Mouse (Mus musculus) left cerebral cortex, postnatal 4 days (tissue): Measurements from ENCODE around the gene Fam110a. TPM values are rescaled to one million over a fixed set of nuclear protein-coding genes. Genes with fewer than 3 reads are reported as not detected.

Source experiments
- DNase-seq: peaks from one replicate; pipeline ENCODE4 v3.0.0-alpha.2; 2022
- intact Hi-C: fragments of 180-260 bp; cut with DNase I; formaldehyde crosslinking; loops from one replicate; pipeline ENCODE4 v1.15.1; 2025
- microRNA-seq: library from miRNA; unstranded; fragments of <30 nt; microRNA quantifications from one replicate; pipeline ENCODE4 v1.2.0, GENCODE M21; 2022
- total RNA-seq, 2 experiments: library from RNA; stranded (reverse); gene quantifications; 2 replicates each; pipeline ENCODE4 v1.2.3; 2021

Fam110a gene
- total RNA-seq, 2 experiments from 2014 or later = 19.0 to 20.5 TPM

DNA sequence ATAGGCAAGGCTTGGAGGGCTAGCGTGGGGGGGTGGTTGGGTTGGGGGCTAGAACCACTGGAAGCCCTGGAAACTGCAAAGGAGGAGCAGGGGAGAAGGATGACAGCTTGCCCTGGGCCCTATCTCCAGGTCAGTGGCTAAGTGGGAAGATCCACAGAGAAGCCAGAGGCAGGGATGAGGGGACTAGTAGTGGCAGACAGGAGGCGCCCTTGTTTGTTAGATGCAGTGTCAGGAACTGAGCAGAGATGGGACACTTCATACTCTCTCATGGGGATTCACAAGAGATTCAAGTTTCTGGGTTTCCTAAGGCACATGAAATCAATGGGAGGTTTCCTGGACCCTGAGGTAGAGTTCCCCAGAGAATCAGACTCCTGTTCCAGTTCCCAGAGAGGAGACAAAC is 38.8 kb downstream of the Fam110a start:
- peak; percentile 34 for DNase-seq
- intact Hi-C loops = no loop called here

DNA sequence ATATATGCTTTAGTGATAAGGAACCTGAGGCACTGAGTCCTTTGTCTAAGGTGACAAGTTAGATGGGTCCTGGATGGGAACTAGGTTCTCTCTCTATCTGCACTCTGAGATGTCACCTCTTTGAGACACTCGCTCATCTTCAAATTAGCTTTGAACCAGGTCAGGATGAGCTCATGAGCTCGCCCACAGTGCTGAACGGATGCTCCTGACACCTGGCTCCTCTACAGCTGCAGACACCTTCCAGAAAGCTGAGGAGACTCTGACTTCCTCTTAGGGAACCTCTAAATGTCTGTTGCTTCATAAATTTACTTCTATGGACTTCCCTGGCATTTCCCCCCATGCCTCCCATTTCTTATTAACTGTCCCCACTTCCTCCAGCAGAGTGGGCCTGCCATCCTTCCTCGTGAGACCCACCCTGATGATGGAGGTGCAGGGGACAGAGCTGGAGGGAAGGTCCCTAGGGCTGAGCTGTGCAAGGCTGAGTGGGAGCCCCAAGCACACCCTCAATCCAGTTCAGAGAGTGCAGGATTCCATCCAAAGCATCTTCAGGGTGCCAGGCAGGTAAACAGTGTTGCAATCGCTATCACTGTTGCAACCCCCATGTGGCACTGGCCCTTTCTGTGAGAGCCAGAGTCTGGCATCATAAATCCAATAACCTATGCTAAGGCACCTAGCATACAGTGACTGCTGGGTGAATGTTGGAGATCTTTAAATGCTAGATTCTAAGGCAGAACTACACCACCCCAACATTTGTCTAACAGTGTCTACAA is 40.2 kb downstream of the Fam110a start:
- intact Hi-C loops = loop anchor here (5.0 kb wide), 1 partner anchor 52 kb away; no protein-coding TSS in a partner anchor
- DNase-seq = no peak

DNA sequence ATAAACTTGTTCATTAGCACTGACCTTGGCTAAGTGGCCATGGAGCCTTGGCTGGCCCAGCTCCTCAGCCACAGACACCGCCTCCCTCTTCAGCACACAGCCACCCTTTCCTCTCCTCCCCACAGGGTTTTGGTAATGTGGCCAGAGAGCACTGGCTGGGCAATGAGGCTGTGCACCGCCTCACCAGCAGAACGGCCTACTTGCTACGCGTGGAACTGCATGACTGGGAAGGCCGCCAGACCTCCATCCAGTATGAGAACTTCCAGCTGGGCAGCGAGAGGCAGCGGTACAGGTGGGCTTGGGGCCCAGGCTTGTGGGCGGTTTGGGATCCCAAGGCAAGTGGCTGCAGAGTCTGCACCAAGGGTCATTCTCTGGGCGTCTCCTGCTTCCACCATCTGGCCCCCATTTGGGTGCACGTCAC is 41.2 kb downstream of the Fam110a start:
- intact Hi-C loops = loop anchor here (5.0 kb wide), 1 partner anchor 54 kb away; no protein-coding TSS in a partner anchor
- DNase-seq = peak; percentile 79

DNA sequence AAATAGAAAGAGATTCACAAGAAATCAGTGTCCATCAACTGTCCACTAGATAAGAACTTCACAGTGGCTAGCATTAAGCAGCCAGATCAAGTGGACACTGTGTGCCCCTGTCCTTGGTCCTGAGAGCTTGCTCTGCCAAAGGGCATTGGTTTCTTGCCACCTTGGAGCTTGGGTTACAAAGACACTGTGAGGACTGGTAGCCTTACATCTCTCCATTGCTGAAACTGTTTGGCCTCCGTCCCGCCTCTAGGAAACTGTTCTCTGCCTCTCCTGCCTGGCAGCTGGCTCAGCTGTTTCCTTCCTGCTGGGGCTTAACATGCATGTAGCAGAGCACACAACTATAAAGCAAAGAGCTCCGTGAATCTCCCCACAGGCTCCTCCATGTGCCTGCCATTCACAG is 42.1 kb downstream of the Fam110a start:
- intact Hi-C loops = loop anchor here (5.0 kb wide), 1 partner anchor 54 kb away; no protein-coding TSS in a partner anchor
- peak; percentile 32 for DNase-seq

DNA sequence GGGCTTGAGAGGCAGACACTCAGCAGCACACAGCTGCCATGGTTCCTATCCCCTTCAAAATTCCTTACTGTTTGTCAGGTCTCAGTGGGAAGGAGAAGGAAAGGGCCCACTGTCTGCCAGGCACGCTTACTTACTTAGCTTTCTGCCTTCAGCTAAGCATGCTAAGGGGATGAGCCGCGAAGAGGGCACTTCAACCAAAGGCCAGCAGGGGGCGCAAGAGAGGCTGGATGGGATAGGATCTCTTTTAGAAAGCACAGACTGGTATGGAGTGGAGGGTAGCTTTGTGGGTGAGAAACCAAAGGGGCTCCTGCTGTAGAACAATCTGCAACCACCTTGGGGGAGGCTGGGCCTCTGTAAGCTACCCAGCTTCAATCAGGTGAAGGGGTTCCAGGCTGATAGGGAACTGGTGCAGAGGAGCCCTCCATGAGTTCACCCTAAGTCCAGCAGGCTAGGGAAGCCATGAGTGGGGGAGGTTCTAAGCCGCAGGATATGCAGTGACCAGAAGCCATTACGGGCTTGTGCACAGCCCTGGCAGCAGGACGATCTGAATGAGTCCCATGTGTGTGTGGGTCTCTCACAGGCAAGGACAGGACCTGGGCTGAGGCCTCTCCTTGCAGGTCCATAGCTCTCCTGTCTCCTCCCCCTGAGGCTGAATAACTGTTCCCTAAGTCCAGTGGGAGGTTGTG is 49.5 kb downstream of the Fam110a start:
- intact Hi-C loops = no loop called here
- DNase-seq = peak; percentile 91

DNA sequence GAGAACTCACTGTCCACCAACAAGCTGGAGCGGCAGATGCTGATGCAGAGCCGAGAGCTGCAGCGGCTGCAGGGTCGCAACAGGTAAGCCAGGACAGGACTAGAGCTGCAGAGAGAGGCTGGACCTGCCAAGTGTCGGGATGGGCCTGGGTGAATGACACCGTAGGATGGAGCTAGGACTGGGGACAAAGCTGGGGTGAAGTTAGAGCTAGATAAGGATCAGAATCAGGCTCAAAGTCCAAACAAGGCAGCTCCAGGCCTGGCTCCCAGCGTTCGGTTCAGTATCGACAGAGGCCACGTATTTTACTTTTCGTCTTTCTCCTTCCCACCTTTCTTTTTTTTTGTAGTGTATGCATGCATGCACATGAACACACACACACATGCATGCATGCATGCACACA is 52.9 kb downstream of the Fam110a start:
- no peak for DNase-seq
- intact Hi-C loops = no loop called here

DNA sequence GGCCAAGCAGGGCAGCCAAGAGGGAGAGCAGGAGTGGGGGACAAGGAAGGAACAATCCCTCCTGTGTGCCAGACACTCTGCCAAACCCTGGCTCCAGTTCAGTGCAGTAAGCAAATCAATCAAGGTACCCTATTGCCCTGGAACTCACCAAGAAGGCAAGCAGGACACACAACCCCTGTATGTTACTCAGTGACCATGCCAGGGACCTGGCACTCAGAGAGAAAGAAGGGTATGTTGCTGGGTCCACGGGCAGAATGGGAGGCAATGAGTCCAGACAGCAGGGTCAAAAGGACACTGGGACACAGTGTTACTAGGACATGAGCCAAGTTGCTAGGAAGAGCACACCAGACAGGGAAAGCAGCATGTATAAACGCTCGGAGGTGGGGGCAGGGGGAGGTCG is 54.3 kb downstream of the Fam110a start:
- DNase-seq = peak; percentile 44
- intact Hi-C loops = no loop called here

DNA sequence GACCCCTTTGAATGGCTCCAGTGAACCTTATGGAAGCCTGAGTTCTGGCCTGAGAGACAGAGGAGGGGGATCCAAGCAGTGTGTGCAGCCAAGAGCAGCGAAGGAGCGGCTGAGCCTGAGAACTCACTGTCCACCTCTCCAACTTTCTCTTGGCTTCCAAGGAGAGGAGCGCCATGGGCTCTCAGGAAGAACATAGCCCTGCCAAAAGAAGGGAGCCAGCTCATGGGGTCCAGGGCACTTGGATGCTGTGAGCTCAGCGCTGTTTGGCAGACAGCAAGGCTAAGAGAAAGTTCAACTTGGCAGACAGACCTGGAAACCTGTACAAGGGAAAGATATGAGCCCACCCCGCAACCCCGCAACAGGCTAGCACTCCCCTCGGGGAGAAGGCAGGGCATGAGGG is 55.7 kb downstream of the Fam110a start:
- DNase-seq = no peak

DNA sequence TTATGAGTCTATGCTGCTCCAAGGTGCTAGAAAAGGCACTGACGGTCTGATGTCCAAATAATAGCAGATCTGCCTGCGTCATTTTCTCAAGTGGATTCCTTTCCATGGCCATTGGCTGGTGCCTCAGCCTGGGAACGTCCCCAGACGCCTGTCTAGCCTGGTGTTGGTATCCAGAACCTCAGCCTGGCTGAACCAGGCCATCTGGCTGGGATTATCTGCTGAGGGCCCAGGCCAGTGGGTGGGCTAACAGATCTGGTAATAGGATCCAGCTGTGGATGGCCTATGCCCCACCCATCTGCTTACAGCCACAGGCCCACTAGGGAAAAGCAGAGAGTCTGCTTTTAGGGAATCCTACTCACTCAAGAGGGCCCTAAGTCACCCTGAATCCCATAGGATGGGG is 58.4 kb downstream of the Fam110a start:
- intact Hi-C loops = no loop called here
- no peak for DNase-seq

More for the DNA sequence above, 55.7 kb downstream of the Fam110a start:
- intact Hi-C loops = no loop called here

DNA sequence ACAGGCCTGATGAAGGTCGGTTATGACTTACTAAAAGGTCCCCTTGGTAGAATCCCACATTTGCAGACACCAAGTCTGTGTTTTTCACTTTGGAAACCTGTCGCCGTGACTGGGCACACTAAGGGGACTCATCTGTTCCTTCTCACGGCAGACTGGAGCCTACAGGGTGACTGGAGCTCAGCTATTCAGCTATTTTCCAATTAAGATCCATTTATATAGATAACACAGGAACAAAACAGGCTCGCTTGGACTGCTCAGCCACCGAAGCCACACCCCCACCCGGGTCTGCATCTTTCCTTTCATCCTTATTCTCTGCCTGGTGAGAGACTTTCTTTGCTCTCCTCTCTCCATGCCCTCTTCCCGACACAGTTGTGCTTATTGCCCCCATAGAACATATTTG is 59.0 kb downstream of the Fam110a start:
- intact Hi-C loops = no loop called here
- DNase-seq = no peak

Small RNAs within 50 kb of the gene (microRNA-seq; reads per million reads assigned to microRNA genes)
- not detected for gene Mir1953

Other genes starting within 250 kb of the Fam110a start
- 10 to 100 TPM; 45.1 to 47.8 TPM for gene Psmf1, start 236.0 kb downstream of the Fam110a start, total RNA-seq
- not detected for gene Rspo4, start 137.3 kb downstream of the Fam110a start, total RNA-seq
- gene Angpt4, start 69.0 kb downstream of the Fam110a start, total RNA-seq = not detected
- 1 to 10 TPM; 2.2 to 2.5 TPM for gene Slc52a3, start 16.3 kb upstream of the Fam110a start, total RNA-seq
- gene Scrt2, start 101.3 kb upstream of the Fam110a start, total RNA-seq = 10 to 100 TPM; 20.0 to 25.2 TPM
- 10 to 100 TPM; 17.7 to 18.8 TPM for gene Srxn1, start 125.3 kb upstream of the Fam110a start, total RNA-seq
- gene Tcf15, start 163.3 kb upstream of the Fam110a start, total RNA-seq = 1 to 10 TPM in 1 of 2 experiments, under 1 TPM in 1; 0.54 to 1.1 TPM
- gene Csnk2a1, start 246.6 kb upstream of the Fam110a start, total RNA-seq = 100 to 1,000 TPM; 142 to 148 TPM